In genomic region chr1:33502890-33503289, GRCm38 (mm10) we compare ENCODE assay signal across 18 mouse cellular contexts.
DNase-seq lines count a peak whose midpoint lies in the region; ATAC-seq lines count a peak whose summit lies in the region.
"Had no signal": no experiment of that assay in that cellular context is flagged by ENCODE, and none has a peak within 500 bp of the region (broad histone marks: within the 10 kb centered on the region; RNA-seq: fewer than 3 reads in every experiment).

No protein-coding gene starts in this region.

- no peak overlapping the region for H3K4me2 ChIP-seq in kidney, embryonic 16.5 days (replicated peaks; ENCODE audit: low read depth, low read length)
- H3K4me2 ChIP-seq: heart, embryonic 13.5 days; hindbrain, embryonic 12.5 days; intestine, embryonic 15.5 days; lung, embryonic 15.5 days; midbrain, embryonic 11.5 days; neural tube, embryonic 12.5 days; stomach, embryonic 15.5 days had no signal

- H3K9ac ChIP-seq in kidney, embryonic 16.5 days (replicated peaks; ENCODE audit: low read length): no peak overlapping the region
- H3K9ac ChIP-seq: heart, embryonic 13.5 days; hindbrain, embryonic 12.5 days; intestine, embryonic 15.5 days; lung, embryonic 15.5 days; neural tube, embryonic 12.5 days; stomach, embryonic 15.5 days had no signal

- H3K4me1 ChIP-seq in kidney, embryonic 16.5 days (ENCODE audit: insufficient read depth, low read length): no peaks in the 10 kb centered on the region
- H3K4me1 ChIP-seq: hindbrain, embryonic 12.5 days; intestine, embryonic 15.5 days; lung, embryonic 15.5 days; neural tube, embryonic 12.5 days; stomach, embryonic 15.5 days had no signal

- ATAC-seq in kidney, embryonic 16.5 days (ENCODE audit: low FRiP score, low TSS enrichment): no peak
- ATAC-seq in megakaryocyte progenitor cell, adult 5-6 weeks (replicated peaks; ENCODE audit: poor library complexity): peak; percentile 79
- no peak for ATAC-seq in cerebellum, adult (ENCODE audit: insufficient number of reproducible peaks, low FRiP score, low TSS enrichment)
- ATAC-seq: forebrain, embryonic 16.5 days; intestine, embryonic 15.5 days had no signal

- H3K27ac ChIP-seq in kidney, embryonic 16.5 days (ENCODE audit: low read length): 0 out of 2 replicates have a peak overlapping the region, but pooled peaks have one; percentile 29
- H3K27ac ChIP-seq: heart, embryonic 13.5 days; hindbrain, embryonic 12.5 days; intestine, embryonic 15.5 days; left cerebral cortex, adult 2 months; lung, embryonic 15.5 days; neural tube, embryonic 12.5 days; stomach, embryonic 15.5 days had no signal

- WGBS in kidney, embryonic 16.5 days: 52% methylated on average over 7 of the region's 7 CpGs

- no peaks in the 10 kb centered on the region for H3K36me3 ChIP-seq in kidney, embryonic 16.5 days (ENCODE audit: insufficient read depth, low read length)
- H3K36me3 ChIP-seq: heart, embryonic 13.5 days; hindbrain, embryonic 12.5 days; intestine, embryonic 15.5 days; lung, embryonic 15.5 days; neural tube, embryonic 12.5 days; stomach, embryonic 15.5 days had no signal

- no peaks in the 10 kb centered on the region for H3K27me3 ChIP-seq in kidney, embryonic 16.5 days (ENCODE audit: insufficient read depth, low read length)
- H3K27me3 ChIP-seq: heart, embryonic 13.5 days; hindbrain, embryonic 12.5 days; intestine, embryonic 15.5 days; lung, embryonic 15.5 days; neural tube, embryonic 12.5 days; stomach, embryonic 15.5 days had no signal

- no peak overlapping the region for H3K4me3 ChIP-seq in kidney, embryonic 16.5 days (ENCODE audit: low read length)
- H3K4me3 ChIP-seq: heart, embryonic 13.5 days; hindbrain, embryonic 12.5 days; intestine, embryonic 15.5 days; left cerebral cortex, adult 2 months; lung, embryonic 15.5 days; neural tube, embryonic 12.5 days; stomach, embryonic 15.5 days had no signal

- H3K9me3 ChIP-seq in kidney, embryonic 16.5 days (ENCODE audit: low read length): no peaks in the 10 kb centered on the region
- H3K9me3 ChIP-seq: heart, embryonic 13.5 days; hindbrain, embryonic 12.5 days; intestine, embryonic 15.5 days; lung, embryonic 15.5 days; neural tube, embryonic 12.5 days; stomach, embryonic 15.5 days had no signal

- peak; percentile 82 for DNase-seq in heart, adult 11 months
- DNase-seq in heart, adult 18-20 months: no peak
- DNase-seq in kidney, postnatal 4 days: no peak
- peak; percentile 12 for DNase-seq in lung, postnatal 25 days (ENCODE audit: low spot score)
- no peak for DNase-seq in lung, postnatal 4 days
- DNase-seq: cerebellum, adult 11-12 months had no signal

Comparison
In these comparisons a context has a peak if more than half of its experiments do, and no peak if none do; other contexts are left out.
1. DNase-seq: peak in heart, adult 11 months (single experiment) and lung, postnatal 25 days (single experiment); none in heart, adult 18-20 months (0 of 2), kidney, postnatal 4 days (0 of 2) and lung, postnatal 4 days (0 of 2).